Mouse (Mus musculus) olfactory bulb, adult 2 months (tissue): ENCODE data around the gene Llgl2.

Experiments used
- CTCF ChIP-seq: fragments of 200-500 bp; IDR thresholded peaks from 2 replicates; pipeline ENCODE4 v1.5.1; 2012; ENCODE audit warnings: low read depth, mild to moderate bottlenecking, low read length, moderate library complexity; ENCODE audit not compliant: insufficient read depth
- POLR2A ChIP-seq: fragments of 200-500 bp; IDR thresholded peaks from 2 replicates; pipeline ENCODE4 v1.6.1; 2012; ENCODE audit warnings: mild to moderate bottlenecking, low read depth, low read length, moderate library complexity; ENCODE audit not compliant: insufficient read depth

GRCm38 (mm10) chr11:115811381-115812093, 12.3 kb upstream of the Llgl2 start:
- TF ChIP-seq POLR2A: no peak
- no peak for TF ChIP-seq CTCF
